Mouse (Mus musculus): Measurements from ENCODE around the gene Gramd1b. TPM values are rescaled to one million over a fixed set of nuclear protein-coding genes. Genes with fewer than 3 reads are reported as not detected.
A peak's percentile ranks its signal among the peaks of the same experiment; 100 is the strongest.

The Gramd1b gene
- total and polyA plus RNA-seq, 2 experiments from 2014 or later = 18.0 to 48.6 TPM

DNA sequence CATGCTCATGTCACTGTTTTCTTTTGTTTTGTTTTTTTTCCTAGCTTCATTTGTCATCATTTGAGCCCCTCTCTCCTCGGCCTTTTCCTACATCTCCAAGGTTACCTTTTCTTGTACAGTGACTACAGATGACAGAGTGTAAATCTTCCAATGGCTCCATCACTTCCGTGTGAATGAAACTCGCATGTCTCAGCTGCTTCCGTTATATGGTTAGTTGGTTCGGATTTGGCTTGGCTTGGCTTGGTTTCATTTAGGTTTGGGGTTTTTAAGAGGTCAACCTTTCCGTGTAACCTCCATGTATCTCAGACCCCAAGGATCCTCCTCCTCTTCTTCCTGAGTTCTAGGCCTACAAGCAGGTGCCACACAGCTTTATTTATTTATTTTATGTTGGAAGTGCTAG is 77.3 kb downstream of the Gramd1b start:
- H3K27me3 ChIP-seq (ENCODE audit: insufficient read depth, low read length) = no peaks in the 10 kb centered on the region
- no peak for TF ChIP-seq CTCF (IDR thresholded peaks at IDR 0.05; ENCODE audit: low read depth)
- DNase-seq (no peak), ATAC-seq (no peak)
- H3K4me3 ChIP-seq (ENCODE audit: low read depth, low read length) = peak overlapping the region; percentile 62
- no peaks in the 10 kb centered on the region for H3K36me3 ChIP-seq (ENCODE audit: insufficient read depth)
- peak overlapping the region; percentile 99 for H3K4me2 ChIP-seq (ENCODE audit: low read depth)
- H3K27ac ChIP-seq (ENCODE audit: low read depth, low read length) = no peak overlapping the region
- H3K4me1 ChIP-seq (ENCODE audit: insufficient read depth) = peaks cover 5% of the 10 kb centered on the region; the same call in 1 of the 2 replicates
- 89% methylated on average over 6 of the region's 6 CpGs for WGBS
- H3K9me3 ChIP-seq (ENCODE audit: low read length) = no peaks in the 10 kb centered on the region
- H3K9ac ChIP-seq = no peak overlapping the region

DNA sequence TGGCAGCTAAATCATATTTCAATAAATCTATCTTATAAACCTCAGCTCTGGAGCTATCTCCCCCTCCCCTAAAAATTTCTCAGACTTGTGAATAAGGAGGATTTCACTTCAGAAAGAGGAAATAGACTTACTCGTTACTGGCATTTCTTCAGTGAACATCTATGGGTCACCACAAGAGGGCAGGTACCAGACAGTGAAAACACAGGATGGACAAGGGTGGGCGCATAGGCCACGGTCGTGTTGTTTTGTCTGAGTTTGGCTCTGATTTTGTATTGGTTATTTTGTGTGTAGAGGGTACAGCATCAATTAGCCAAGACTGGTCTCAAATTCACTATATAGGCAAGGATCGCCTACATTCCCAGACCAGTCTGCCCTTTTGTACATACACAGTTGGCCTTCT is 79.0 kb downstream of the Gramd1b start:
- WGBS = 64% methylated on average over 5 of the region's 5 CpGs
- peaks cover 5% of the 10 kb centered on the region; the same call in 1 of the 2 replicates for H3K4me1 ChIP-seq (ENCODE audit: insufficient read depth)
- H3K27me3 ChIP-seq (ENCODE audit: insufficient read depth, low read length) = no peaks in the 10 kb centered on the region
- no peak overlapping the region for H3K27ac ChIP-seq (ENCODE audit: low read depth, low read length)
- no peak overlapping the region for H3K4me3 ChIP-seq (ENCODE audit: low read depth, low read length)
- H3K9ac ChIP-seq = no peak overlapping the region
- no peaks in the 10 kb centered on the region for H3K9me3 ChIP-seq (ENCODE audit: low read length)
- ATAC-seq (no peak), DNase-seq (no peak)
- peak overlapping the region; percentile 99; the same call in 1 of the 2 replicates for H3K4me2 ChIP-seq (ENCODE audit: low read depth)
- no peaks in the 10 kb centered on the region for H3K36me3 ChIP-seq (ENCODE audit: insufficient read depth)
- peak; percentile 49 for TF ChIP-seq CTCF (IDR thresholded peaks at IDR 0.05; ENCODE audit: low read depth)

DNA sequence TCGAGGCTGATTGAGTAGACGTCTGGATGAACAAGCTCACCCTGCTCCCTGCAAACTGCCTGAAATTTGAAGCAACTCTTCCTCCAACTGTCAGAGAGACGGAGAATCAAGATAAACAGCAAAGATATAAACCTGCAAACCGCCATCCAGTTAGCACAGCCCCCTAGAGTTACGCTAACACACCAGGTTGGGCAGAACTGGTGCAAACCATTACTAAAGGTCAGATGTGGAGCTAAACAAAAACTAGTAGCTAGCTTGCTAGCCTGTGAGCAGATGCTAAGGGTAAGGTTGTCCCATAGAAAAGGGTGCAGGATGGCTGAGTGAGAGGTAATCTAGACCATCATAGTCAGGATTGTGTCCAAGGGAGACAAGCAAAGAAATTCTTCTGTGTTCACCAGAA is 80.4 kb downstream of the Gramd1b start:
- Histone ChIP-seq H3K27ac (ENCODE audit: low read depth, low read length) (no peak overlapping the region), H3K4me3 (ENCODE audit: low read depth, low read length) (no peak overlapping the region), H3K36me3 (ENCODE audit: insufficient read depth) (no peaks in the 10 kb centered on the region), H3K4me2 (ENCODE audit: low read depth) (peak overlapping the region; percentile 1), H3K4me1 (ENCODE audit: insufficient read depth) (peaks cover 5% of the 10 kb centered on the region; the same call in 1 of the 2 replicates), H3K27me3 (ENCODE audit: insufficient read depth, low read length) (no peaks in the 10 kb centered on the region), H3K9ac (no peak overlapping the region), H3K9me3 (ENCODE audit: low read length) (no peaks in the 10 kb centered on the region)
- ATAC-seq (0 out of 2 replicates have a peak, but pooled peaks have one; percentile 15), DNase-seq (no peak)
- WGBS = 54% methylated on average over 5 of the region's 5 CpGs
- no peak for TF ChIP-seq CTCF (IDR thresholded peaks at IDR 0.05; ENCODE audit: low read depth)

DNA sequence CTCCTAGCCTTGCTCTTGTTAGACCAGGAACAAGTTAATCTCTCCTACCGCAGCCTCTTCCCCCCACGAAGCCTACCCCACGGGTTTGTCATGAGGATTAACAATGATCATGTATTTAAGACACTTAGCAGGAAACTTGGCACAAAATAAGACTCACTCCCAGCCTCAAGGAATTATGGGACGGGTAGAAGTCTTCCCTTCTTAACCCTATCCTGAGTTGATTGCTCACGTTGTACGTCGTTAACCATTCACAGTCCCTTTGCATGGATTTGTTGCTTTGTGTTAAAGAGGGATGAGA is 80.8 kb downstream of the Gramd1b start:
- DNase-seq (no peak), ATAC-seq (no peak)
- H3K4me2 ChIP-seq (ENCODE audit: low read depth) = peak overlapping the region; percentile 1
- no peak for TF ChIP-seq CTCF (IDR thresholded peaks at IDR 0.05; ENCODE audit: low read depth)
- H3K27ac ChIP-seq (ENCODE audit: low read depth, low read length) = no peak overlapping the region
- no peaks in the 10 kb centered on the region for H3K36me3 ChIP-seq (ENCODE audit: insufficient read depth)
- H3K4me3 ChIP-seq (ENCODE audit: low read depth, low read length) = no peak overlapping the region
- no peaks in the 10 kb centered on the region for H3K27me3 ChIP-seq (ENCODE audit: insufficient read depth, low read length)
- WGBS = 39% methylated on average over 7 of the region's 7 CpGs
- peaks cover 5% of the 10 kb centered on the region; the same call in 1 of the 2 replicates for H3K4me1 ChIP-seq (ENCODE audit: insufficient read depth)
- H3K9ac ChIP-seq = no peak overlapping the region
- no peaks in the 10 kb centered on the region for H3K9me3 ChIP-seq (ENCODE audit: low read length)

DNA sequence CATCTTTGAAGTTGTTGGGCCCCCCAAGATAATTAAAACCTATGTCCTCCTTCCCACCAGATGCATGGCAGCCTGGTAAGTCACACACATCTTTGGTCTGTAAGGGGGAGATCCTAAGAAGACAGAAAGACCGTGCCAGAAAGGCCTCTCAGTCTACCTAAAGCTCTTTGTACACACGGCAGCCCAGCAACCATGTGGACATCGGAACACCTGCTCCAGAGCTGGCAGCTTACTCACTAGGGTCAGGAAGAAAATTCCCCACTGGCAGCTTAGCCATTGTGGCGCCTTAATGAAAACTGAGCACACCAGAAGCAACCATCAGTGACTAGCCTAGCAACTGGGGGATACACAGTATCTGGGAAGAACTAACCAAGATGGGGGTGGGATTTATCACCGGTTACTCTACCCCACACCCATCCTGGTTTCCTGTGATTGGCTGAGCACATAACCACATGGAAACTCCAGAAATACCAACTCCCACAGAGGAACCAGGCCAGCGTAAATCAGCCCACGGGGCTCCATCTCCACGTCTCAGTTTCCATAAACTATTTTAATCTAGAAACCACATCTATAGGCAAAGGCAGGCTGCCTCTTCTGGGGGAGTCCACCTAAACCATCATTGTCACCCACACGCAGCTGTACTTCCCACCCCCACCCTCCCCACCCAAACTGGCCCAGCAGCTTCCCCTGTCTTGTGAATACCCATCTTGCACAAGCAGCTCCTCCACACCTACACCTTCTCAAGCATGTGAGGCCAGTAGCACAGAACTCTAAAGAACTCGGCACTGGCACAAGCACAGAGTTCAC is 81.4 kb downstream of the Gramd1b start:
- Histone ChIP-seq H3K4me3 (ENCODE audit: low read depth, low read length) (no peak overlapping the region), H3K27me3 (ENCODE audit: insufficient read depth, low read length) (no peaks in the 10 kb centered on the region), H3K27ac (ENCODE audit: low read depth, low read length) (no peak overlapping the region), H3K4me1 (ENCODE audit: insufficient read depth) (peaks cover 3% of the 10 kb centered on the region; the same call in 1 of the 2 replicates), H3K4me2 (ENCODE audit: low read depth) (peak overlapping the region; percentile 1), H3K36me3 (ENCODE audit: insufficient read depth) (no peaks in the 10 kb centered on the region), H3K9me3 (ENCODE audit: low read length) (no peaks in the 10 kb centered on the region), H3K9ac (no peak overlapping the region)
- ATAC-seq (peak; percentile 63), DNase-seq (no peak)
- WGBS = 73% methylated on average over 10 of the region's 10 CpGs
- TF ChIP-seq CTCF (IDR thresholded peaks at IDR 0.05; ENCODE audit: low read depth) = no peak

DNA sequence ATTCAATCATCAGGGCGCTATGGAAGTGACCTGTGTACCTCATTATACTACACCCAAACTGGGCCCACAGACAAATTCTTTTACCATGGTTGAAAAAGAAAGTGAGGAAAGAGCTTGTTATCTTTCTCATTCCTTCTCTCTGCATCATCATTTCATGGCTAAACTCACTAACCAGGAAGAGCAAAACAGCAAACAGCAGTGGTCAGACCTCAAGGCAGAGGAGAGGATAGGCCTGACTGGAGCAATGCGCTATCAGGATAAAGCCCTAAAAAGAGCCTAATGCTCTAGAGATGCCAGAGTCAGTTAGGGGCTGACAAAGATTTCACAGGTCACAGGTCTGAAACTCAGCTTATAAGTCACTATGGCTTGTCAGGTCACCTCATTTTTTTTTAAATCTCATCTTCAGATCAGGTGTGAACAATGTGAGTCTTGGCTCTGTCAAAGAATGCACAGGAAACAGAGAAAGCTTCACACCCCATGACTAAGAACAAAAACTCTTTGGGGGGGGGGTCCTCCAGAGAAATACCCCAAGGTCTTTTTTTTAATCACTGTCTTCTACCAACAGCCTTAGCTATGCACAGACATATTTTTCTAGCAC is 82.4 kb downstream of the Gramd1b start:
- H3K4me3 ChIP-seq (ENCODE audit: low read depth, low read length) = no peak overlapping the region
- TF ChIP-seq CTCF (IDR thresholded peaks at IDR 0.05; ENCODE audit: low read depth) = no peak
- H3K9ac ChIP-seq = no peak overlapping the region
- no peaks in the 10 kb centered on the region for H3K4me1 ChIP-seq (ENCODE audit: insufficient read depth)
- no peaks in the 10 kb centered on the region for H3K36me3 ChIP-seq (ENCODE audit: insufficient read depth)
- H3K9me3 ChIP-seq (ENCODE audit: low read length) = no peaks in the 10 kb centered on the region
- no peak overlapping the region for H3K4me2 ChIP-seq (ENCODE audit: low read depth)
- no peaks in the 10 kb centered on the region for H3K27me3 ChIP-seq (ENCODE audit: insufficient read depth, low read length)
- DNase-seq (no peak), ATAC-seq (no peak)
- 94% methylated on average over 2 of the region's 2 CpGs for WGBS
- H3K27ac ChIP-seq (ENCODE audit: low read depth, low read length) = no peak overlapping the region

DNA sequence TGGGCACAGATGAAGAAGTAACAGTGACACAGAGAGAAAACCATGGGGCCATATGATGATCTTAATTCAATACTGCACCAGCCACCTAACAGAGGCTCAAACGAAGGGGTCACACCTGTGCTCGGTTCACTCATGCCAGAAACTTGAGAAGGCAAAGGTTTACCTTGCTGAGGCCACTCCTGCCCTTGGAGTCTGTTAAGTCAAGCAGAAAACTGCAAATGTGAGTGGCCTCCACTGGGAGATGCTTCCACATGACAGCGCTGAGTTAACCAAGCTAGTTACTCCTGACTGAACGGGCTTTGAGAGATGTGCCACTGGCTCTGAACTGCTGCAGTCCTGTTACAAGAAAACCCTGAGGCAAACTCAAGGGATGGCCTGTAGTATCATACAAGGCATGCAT is 83.9 kb downstream of the Gramd1b start:
- 81% methylated on average over 4 of the region's 4 CpGs for WGBS
- H3K4me3 ChIP-seq (ENCODE audit: low read depth, low read length) = no peak overlapping the region
- ATAC-seq = no peak

More for the DNA sequence above, 83.9 kb downstream of the Gramd1b start:
- no peak for TF ChIP-seq CTCF (IDR thresholded peaks at IDR 0.05; ENCODE audit: low read depth)
- Histone ChIP-seq H3K4me1 (ENCODE audit: insufficient read depth) (no peaks in the 10 kb centered on the region), H3K27ac (ENCODE audit: low read depth, low read length) (no peak overlapping the region), H3K27me3 (ENCODE audit: insufficient read depth, low read length) (no peaks in the 10 kb centered on the region), H3K36me3 (ENCODE audit: insufficient read depth) (no peaks in the 10 kb centered on the region), H3K9me3 (ENCODE audit: low read length) (no peaks in the 10 kb centered on the region), H3K9ac (no peak overlapping the region), H3K4me2 (ENCODE audit: low read depth) (no peak overlapping the region)
- DNase-seq = no peak

Data from forebrain, postnatal 0 days (tissue).